Mouse (Mus musculus): ENCODE results near the gene Dgkk. TPM values are rescaled to one million over a fixed set of nuclear protein-coding genes. Genes with fewer than 3 reads are reported as not detected.
"Not testable (repeated sequence)": the region's sequence is repeated elsewhere in the genome, so short reads cannot be mapped to it uniquely, and the experiment has no call there.

Dgkk gene
- polyA plus RNA-seq (2014; fragmentation: Nextera tagmentation; extraction: Ambion mirVana), result 0.91 and 0.98 TPM in 2 replicates

GRCm38 (mm10) chrX:6779006-6779405, at the start of gene Dgkk:
Dgkk (plus strand) TSS chrX:6779306.
- not testable (repeated sequence) for H3K36me3 ChIP-seq (replicated peaks; ENCODE audit: control insufficient read depth, insufficient read depth, low read depth, low read length); ATAC-seq (replicated peaks; ENCODE audit: insufficient number of reproducible peaks, low FRiP score, low TSS enrichment, low read depth); H3K9ac ChIP-seq (replicated peaks; ENCODE audit: low read length); H3K4me1 ChIP-seq (ENCODE audit: control insufficient read depth, insufficient read depth, low read length); DNase-seq (ENCODE audit: low spot score); H3K27me3 ChIP-seq (ENCODE audit: control insufficient read depth, insufficient read depth, low read length); H3K9me3 ChIP-seq (replicated peaks; ENCODE audit: control insufficient read depth, low read length); H3K27ac ChIP-seq (replicated peaks; ENCODE audit: low read depth, low read length)
- 13% methylated on average over 18 of the region's 30 CpGs for WGBS
- Histone ChIP-seq H3K4me2 (ENCODE audit: low read depth, low read length) (peak within 1 kb of the TSS; percentile 45), H3K4me3 (ENCODE audit: low read depth, low read length) (peak within 1 kb of the TSS; percentile 30)

GRCm38 (mm10) chrX:6733998-6734397, 45.1 kb upstream of the Dgkk start:
- Histone ChIP-seq H3K9ac (replicated peaks; ENCODE audit: low read length) (no peak overlapping the region), H3K27ac (replicated peaks; ENCODE audit: low read depth, low read length) (no peak overlapping the region), H3K4me2 (ENCODE audit: low read depth, low read length) (no peak overlapping the region), H3K4me1 (ENCODE audit: control insufficient read depth, insufficient read depth, low read length) (no peaks in the 10 kb centered on the region), H3K9me3 (replicated peaks; ENCODE audit: control insufficient read depth, low read length) (no peaks in the 10 kb centered on the region), H3K27me3 (ENCODE audit: control insufficient read depth, insufficient read depth, low read length) (no peaks in the 10 kb centered on the region), H3K36me3 (replicated peaks; ENCODE audit: control insufficient read depth, insufficient read depth, low read depth, low read length) (no peaks in the 10 kb centered on the region), H3K4me3 (ENCODE audit: low read depth, low read length) (no peak overlapping the region)
- DNase-seq (ENCODE audit: low spot score) (no peak), ATAC-seq (replicated peaks; ENCODE audit: insufficient number of reproducible peaks, low FRiP score, low TSS enrichment, low read depth) (no peak)
- WGBS, result 57% methylated on average over 3 of the region's 3 CpGs

- no peak overlapping the region for H3K27ac ChIP-seq (replicated peaks; ENCODE audit: low read depth, low read length)
- H3K9ac ChIP-seq (replicated peaks; ENCODE audit: low read length), result no peak overlapping the region
- no peak overlapping the region for H3K4me2 ChIP-seq (ENCODE audit: low read depth, low read length)
These were observed 28.4 kb upstream of the Dgkk start for GRCm38 (mm10) chrX:6750714-6751113.

GRCm38 (mm10) chrX:6751549-6752047, 27.5 kb upstream of the Dgkk start:
- WGBS, result 36% methylated on average over 6 of the region's 6 CpGs

More at GRCm38 (mm10) chrX:6750714-6751113, 28.4 kb upstream of the Dgkk start:
- H3K36me3 ChIP-seq (replicated peaks; ENCODE audit: control insufficient read depth, insufficient read depth, low read depth, low read length), result no peaks in the 10 kb centered on the region
- 62% methylated on average over 1 of the region's 1 CpGs for WGBS
- ATAC-seq (replicated peaks; ENCODE audit: insufficient number of reproducible peaks, low FRiP score, low TSS enrichment, low read depth) (no peak), DNase-seq (ENCODE audit: low spot score) (no peak)
- no peak overlapping the region for H3K4me3 ChIP-seq (ENCODE audit: low read depth, low read length)
- H3K27me3 ChIP-seq (ENCODE audit: control insufficient read depth, insufficient read depth, low read length), result no peaks in the 10 kb centered on the region
- no peaks in the 10 kb centered on the region for H3K9me3 ChIP-seq (replicated peaks; ENCODE audit: control insufficient read depth, low read length)
- H3K4me1 ChIP-seq (ENCODE audit: control insufficient read depth, insufficient read depth, low read length), result no peaks in the 10 kb centered on the region

GRCm38 (mm10) chrX:6777489-6778249, 1.4 kb upstream of the Dgkk start:
- H3K9ac ChIP-seq (replicated peaks; ENCODE audit: low read length), result no peak overlapping the region
- no peak overlapping the region for H3K27ac ChIP-seq (replicated peaks; ENCODE audit: low read depth, low read length)
- 16% methylated on average over 12 of the region's 13 CpGs for WGBS
- H3K4me2 ChIP-seq (ENCODE audit: low read depth, low read length), result peak overlapping the region; percentile 45
- peak overlapping the region; percentile 30; the same call in 1 of the 2 replicates for H3K4me3 ChIP-seq (ENCODE audit: low read depth, low read length)
- ATAC-seq (replicated peaks; ENCODE audit: insufficient number of reproducible peaks, low FRiP score, low TSS enrichment, low read depth), result no peak
- no peaks in the 10 kb centered on the region for H3K9me3 ChIP-seq (replicated peaks; ENCODE audit: control insufficient read depth, low read length)
- H3K36me3 ChIP-seq (replicated peaks; ENCODE audit: control insufficient read depth, insufficient read depth, low read depth, low read length), result no peaks in the 10 kb centered on the region
- H3K4me1 ChIP-seq (ENCODE audit: control insufficient read depth, insufficient read depth, low read length), result no peaks in the 10 kb centered on the region
- peak; percentile 3 for DNase-seq (ENCODE audit: low spot score)
- peaks cover 4% of the 10 kb centered on the region for H3K27me3 ChIP-seq (ENCODE audit: control insufficient read depth, insufficient read depth, low read length)

More at GRCm38 (mm10) chrX:6751549-6752047, 27.5 kb upstream of the Dgkk start:
- Histone ChIP-seq H3K4me3 (ENCODE audit: low read depth, low read length) (no peak overlapping the region), H3K4me1 (ENCODE audit: control insufficient read depth, insufficient read depth, low read length) (no peaks in the 10 kb centered on the region), H3K27ac (replicated peaks; ENCODE audit: low read depth, low read length) (no peak overlapping the region), H3K9me3 (replicated peaks; ENCODE audit: control insufficient read depth, low read length) (no peaks in the 10 kb centered on the region), H3K27me3 (ENCODE audit: control insufficient read depth, insufficient read depth, low read length) (no peaks in the 10 kb centered on the region), H3K9ac (replicated peaks; ENCODE audit: low read length) (no peak overlapping the region), H3K36me3 (replicated peaks; ENCODE audit: control insufficient read depth, insufficient read depth, low read depth, low read length) (no peaks in the 10 kb centered on the region), H3K4me2 (ENCODE audit: low read depth, low read length) (no peak overlapping the region)
- DNase-seq (ENCODE audit: low spot score), result peak; percentile 10
- ATAC-seq (replicated peaks; ENCODE audit: insufficient number of reproducible peaks, low FRiP score, low TSS enrichment, low read depth), result no peak

GRCm38 (mm10) chrX:6778250-6778637, 862 bp upstream of the Dgkk start:
- ATAC-seq (replicated peaks; ENCODE audit: insufficient number of reproducible peaks, low FRiP score, low TSS enrichment, low read depth) (peak; percentile 82), DNase-seq (ENCODE audit: low spot score) (peak; percentile 76)
- WGBS, result 9% methylated on average over 20 of the region's 24 CpGs
- Histone ChIP-seq H3K27me3 (ENCODE audit: control insufficient read depth, insufficient read depth, low read length) (peaks cover 4% of the 10 kb centered on the region), H3K36me3 (replicated peaks; ENCODE audit: control insufficient read depth, insufficient read depth, low read depth, low read length) (no peaks in the 10 kb centered on the region), H3K4me3 (ENCODE audit: low read depth, low read length) (peak overlapping the region; percentile 30), H3K4me2 (ENCODE audit: low read depth, low read length) (peak overlapping the region; percentile 45), H3K9ac (replicated peaks; ENCODE audit: low read length) (no peak overlapping the region), H3K4me1 (ENCODE audit: control insufficient read depth, insufficient read depth, low read length) (no peaks in the 10 kb centered on the region), H3K27ac (replicated peaks; ENCODE audit: low read depth, low read length) (no peak overlapping the region), H3K9me3 (replicated peaks; ENCODE audit: control insufficient read depth, low read length) (no peaks in the 10 kb centered on the region)

- no peaks in the 10 kb centered on the region for H3K36me3 ChIP-seq (replicated peaks; ENCODE audit: control insufficient read depth, insufficient read depth, low read depth, low read length)
- H3K4me3 ChIP-seq (ENCODE audit: low read depth, low read length), result no peak overlapping the region
- 28% methylated on average over 13 of the region's 16 CpGs for WGBS
- ATAC-seq (replicated peaks; ENCODE audit: insufficient number of reproducible peaks, low FRiP score, low TSS enrichment, low read depth) (no peak), DNase-seq (ENCODE audit: low spot score) (no peak)
- no peaks in the 10 kb centered on the region for H3K4me1 ChIP-seq (ENCODE audit: control insufficient read depth, insufficient read depth, low read length)
- H3K27me3 ChIP-seq (ENCODE audit: control insufficient read depth, insufficient read depth, low read length), result peaks cover 4% of the 10 kb centered on the region
- H3K9me3 ChIP-seq (replicated peaks; ENCODE audit: control insufficient read depth, low read length), result no peaks in the 10 kb centered on the region
- no peak overlapping the region for H3K9ac ChIP-seq (replicated peaks; ENCODE audit: low read length)
- H3K4me2 ChIP-seq (ENCODE audit: low read depth, low read length), result no peak overlapping the region; the same call in 1 of the 2 replicates
- H3K27ac ChIP-seq (replicated peaks; ENCODE audit: low read depth, low read length), result no peak overlapping the region
These were observed 948 bp downstream of the Dgkk start for GRCm38 (mm10) chrX:6779969-6780539.

GRCm38 (mm10) chrX:6832553-6832952, 53.4 kb downstream of the Dgkk start:
- H3K9me3 ChIP-seq (replicated peaks; ENCODE audit: control insufficient read depth, low read length), result no peaks in the 10 kb centered on the region
- H3K4me1 ChIP-seq (ENCODE audit: control insufficient read depth, insufficient read depth, low read length), result no peaks in the 10 kb centered on the region
- no peaks in the 10 kb centered on the region for H3K36me3 ChIP-seq (replicated peaks; ENCODE audit: control insufficient read depth, insufficient read depth, low read depth, low read length)
- no peak overlapping the region for H3K9ac ChIP-seq (replicated peaks; ENCODE audit: low read length)
- no peak overlapping the region for H3K27ac ChIP-seq (replicated peaks; ENCODE audit: low read depth, low read length)
- no peaks in the 10 kb centered on the region for H3K27me3 ChIP-seq (ENCODE audit: control insufficient read depth, insufficient read depth, low read length)
- WGBS, result 49% methylated on average over 2 of the region's 2 CpGs
- H3K4me2 ChIP-seq (ENCODE audit: low read depth, low read length), result no peak overlapping the region
- ATAC-seq (replicated peaks; ENCODE audit: insufficient number of reproducible peaks, low FRiP score, low TSS enrichment, low read depth), result no peak
- peak; percentile 2 for DNase-seq (ENCODE audit: low spot score)
- H3K4me3 ChIP-seq (ENCODE audit: low read depth, low read length), result no peak overlapping the region
